Mouse (Mus musculus) brain, embryonic 14.5 days (tissue): ENCODE results near the gene Gnptab.

Source experiments
- CTCF ChIP-seq: fragments of 200-500 bp; IDR thresholded peaks from 2 replicates; pipeline ENCODE4 v1.5.1; 2012; ENCODE audit warnings: inconsistent platforms, mild to moderate bottlenecking, moderate library complexity, borderline replicate concordance; ENCODE audit not compliant: insufficient read depth, insufficient read length; ENCODE audit errors: extremely low read depth
- POLR2A ChIP-seq: fragments of 200-500 bp; IDR thresholded peaks from 2 replicates; pipeline ENCODE4 v1.6.1; 2012; ENCODE audit warnings: mild to moderate bottlenecking, inconsistent platforms, borderline replicate concordance; ENCODE audit not compliant: poor library complexity, insufficient read depth, insufficient read length, severe bottlenecking; ENCODE audit errors: extremely low read depth

GRCm38 (mm10) chr10:88380002-88380401 is 1.1 kb downstream of the Gnptab start:
- TF ChIP-seq CTCF (no peak), POLR2A (no peak)
